Mouse (Mus musculus) liver, embryonic 14.5 days (tissue): ENCODE measurements at regions not wholly inside any gene's neighbourhood (a gene's known extent, or its start where the extent isn't known, plus 50 kb on each side); places are given as distances from the start of the nearest gene placed in this dataset.

ENCODE experiments used
- CTCF ChIP-seq: IDR thresholded peaks from 2 replicates; pipeline ENCODE4 v1.5.1; 2016; ENCODE audit warnings: antibody characterized with exemption, low read depth, control low read depth
- EP300 ChIP-seq: IDR thresholded peaks from 2 replicates; pipeline ENCODE4 v1.6.1; 2016; ENCODE audit warnings: antibody characterized with exemption, low read depth

DNA sequence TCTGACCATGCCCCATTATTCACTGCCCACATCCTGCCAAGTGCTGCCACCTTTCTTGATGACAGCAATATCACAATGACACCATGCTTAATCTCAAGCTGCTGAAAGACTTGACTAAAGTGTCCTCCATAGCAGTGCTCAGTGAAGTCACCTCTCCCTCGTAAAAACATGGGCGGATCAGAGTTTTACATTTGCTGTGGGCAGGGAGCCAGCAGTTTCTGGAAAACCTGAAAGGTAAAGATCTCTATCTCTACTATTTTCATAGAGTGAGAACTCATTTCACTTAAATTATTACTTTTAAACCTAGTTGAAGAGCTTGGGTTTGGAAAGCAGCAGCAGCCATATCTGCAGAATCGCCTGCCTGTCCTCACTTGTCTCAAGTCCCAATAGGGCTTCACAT, 211.6 kb upstream of the Gmds start:
- TF ChIP-seq EP300 (no peak), CTCF (no peak)
